ENCODE assay signal across 29 mouse cellular contexts in genomic region chr15:98317177-98317724, GRCm38 (mm10). TPM values are rescaled to one million over a fixed set of nuclear protein-coding genes. Genes with fewer than 3 reads are reported as not detected.
DNase-seq lines count a peak whose midpoint lies in the region; ATAC-seq and TF ChIP-seq lines count a peak whose summit lies in the region.
"Had no signal": no experiment of that assay in that cellular context is flagged by ENCODE, and none has a peak within 500 bp of the region (broad histone marks: within the 10 kb centered on the region; RNA-seq: fewer than 3 reads in every experiment).

Gene Olfr285 (minus strand): TSS chr15:98317353.

- no peaks in the 10 kb centered on the region for H3K27me3 ChIP-seq in forebrain, embryonic 13.5 days
- H3K27me3 ChIP-seq in forebrain, embryonic 12.5 days = no peaks in the 10 kb centered on the region
- no peaks in the 10 kb centered on the region for H3K27me3 ChIP-seq in forebrain, embryonic 15.5 days
- H3K27me3 ChIP-seq in forebrain, embryonic 10.5 days (ENCODE audit: poor library complexity, severe bottlenecking) = no peaks in the 10 kb centered on the region
- no peaks in the 10 kb centered on the region for H3K27me3 ChIP-seq in forebrain, postnatal 0 days (ENCODE audit: insufficient read depth, low read length)
- H3K27me3 ChIP-seq: embryonic facial prominence, embryonic 13.5 days; embryonic facial prominence, embryonic 15.5 days had no signal

- no peak for TF ChIP-seq CTCF in forebrain, postnatal 0 days (IDR thresholded peaks at IDR 0.05; ENCODE audit: low read depth)

- no peak within 1 kb of the TSS for H3K27ac ChIP-seq in forebrain, embryonic 13.5 days
- H3K27ac ChIP-seq in forebrain, embryonic 12.5 days = no peak within 1 kb of the TSS
- H3K27ac ChIP-seq in forebrain, embryonic 15.5 days (replicated peaks) = no peak within 1 kb of the TSS
- no peak within 1 kb of the TSS for H3K27ac ChIP-seq in forebrain, embryonic 10.5 days
- H3K27ac ChIP-seq in forebrain, postnatal 0 days (ENCODE audit: low read depth, low read length) = no peak within 1 kb of the TSS
- H3K27ac ChIP-seq: embryonic facial prominence, embryonic 13.5 days; embryonic facial prominence, embryonic 15.5 days had no signal

- ATAC-seq in forebrain, embryonic 13.5 days = peak; percentile 66; the same call in 1 of the 2 replicates
- ATAC-seq in forebrain, embryonic 12.5 days (ENCODE audit: low FRiP score) = no peak
- ATAC-seq in forebrain, embryonic 15.5 days (replicated peaks) = peak; percentile 64
- no peak for ATAC-seq in forebrain, postnatal 0 days
- ATAC-seq: activated CD4-positive, CD25-positive, alpha-beta regulatory T cell, adult 4 months; CD4-positive, CD25-positive, alpha-beta regulatory T cell, adult 4 months; Patski had no signal

- no peak within 1 kb of the TSS for H3K9ac ChIP-seq in forebrain, embryonic 13.5 days
- H3K9ac ChIP-seq in forebrain, embryonic 12.5 days = no peak within 1 kb of the TSS
- H3K9ac ChIP-seq in forebrain, embryonic 15.5 days (replicated peaks) = no peak within 1 kb of the TSS
- no peak within 1 kb of the TSS for H3K9ac ChIP-seq in forebrain, postnatal 0 days
- H3K9ac ChIP-seq: embryonic facial prominence, embryonic 13.5 days; embryonic facial prominence, embryonic 15.5 days had no signal

- WGBS in forebrain, embryonic 13.5 days = 85% methylated on average over 5 of the region's 5 CpGs
- 92% methylated on average over 5 of the region's 5 CpGs for WGBS in forebrain, embryonic 12.5 days
- 73% methylated on average over 5 of the region's 5 CpGs for WGBS in forebrain, embryonic 15.5 days
- WGBS in forebrain, embryonic 10.5 days = 93% methylated on average over 5 of the region's 5 CpGs
- WGBS in forebrain, postnatal 0 days = 74% methylated on average over 5 of the region's 5 CpGs

- H3K4me3 ChIP-seq in forebrain, embryonic 13.5 days = no peak within 1 kb of the TSS
- no peak within 1 kb of the TSS for H3K4me3 ChIP-seq in forebrain, embryonic 12.5 days (replicated peaks)
- no peak within 1 kb of the TSS for H3K4me3 ChIP-seq in forebrain, embryonic 15.5 days
- no peak within 1 kb of the TSS for H3K4me3 ChIP-seq in forebrain, embryonic 10.5 days
- H3K4me3 ChIP-seq in forebrain, postnatal 0 days (ENCODE audit: low read depth, low read length) = no peak within 1 kb of the TSS
- H3K4me3 ChIP-seq: embryonic facial prominence, embryonic 13.5 days; embryonic facial prominence, embryonic 15.5 days; erythroblast, embryonic 14.5 days had no signal

- H3K9me3 ChIP-seq in forebrain, embryonic 13.5 days (replicated peaks) = no peaks in the 10 kb centered on the region
- no peaks in the 10 kb centered on the region for H3K9me3 ChIP-seq in forebrain, embryonic 12.5 days
- H3K9me3 ChIP-seq in forebrain, embryonic 15.5 days = no peaks in the 10 kb centered on the region
- no peaks in the 10 kb centered on the region; the same call in 1 of the 2 replicates for H3K9me3 ChIP-seq in forebrain, embryonic 10.5 days
- H3K9me3 ChIP-seq in forebrain, postnatal 0 days (ENCODE audit: low read length) = no peaks in the 10 kb centered on the region
- H3K9me3 ChIP-seq: embryonic facial prominence, embryonic 13.5 days; embryonic facial prominence, embryonic 15.5 days had no signal

- H3K4me2 ChIP-seq in forebrain, embryonic 13.5 days = no peak within 1 kb of the TSS
- H3K4me2 ChIP-seq in forebrain, embryonic 12.5 days = no peak within 1 kb of the TSS
- H3K4me2 ChIP-seq in forebrain, embryonic 15.5 days (replicated peaks) = no peak within 1 kb of the TSS
- no peak within 1 kb of the TSS for H3K4me2 ChIP-seq in forebrain, postnatal 0 days (ENCODE audit: low read depth)
- H3K4me2 ChIP-seq: embryonic facial prominence, embryonic 13.5 days; embryonic facial prominence, embryonic 15.5 days had no signal

- no peaks in the 10 kb centered on the region for H3K4me1 ChIP-seq in forebrain, embryonic 13.5 days
- no peaks in the 10 kb centered on the region for H3K4me1 ChIP-seq in forebrain, embryonic 12.5 days
- H3K4me1 ChIP-seq in forebrain, embryonic 15.5 days = no peaks in the 10 kb centered on the region
- H3K4me1 ChIP-seq in forebrain, embryonic 10.5 days = no peaks in the 10 kb centered on the region
- H3K4me1 ChIP-seq in forebrain, postnatal 0 days (ENCODE audit: insufficient read depth) = no peaks in the 10 kb centered on the region
- H3K4me1 ChIP-seq: embryonic facial prominence, embryonic 13.5 days; embryonic facial prominence, embryonic 15.5 days had no signal

- H3K36me3 ChIP-seq in forebrain, embryonic 13.5 days (ENCODE audit: poor library complexity, severe bottlenecking) = no peaks in the 10 kb centered on the region
- no peaks in the 10 kb centered on the region for H3K36me3 ChIP-seq in forebrain, embryonic 12.5 days (replicated peaks)
- no peaks in the 10 kb centered on the region for H3K36me3 ChIP-seq in forebrain, embryonic 15.5 days
- H3K36me3 ChIP-seq in forebrain, embryonic 10.5 days (replicated peaks) = no peaks in the 10 kb centered on the region
- no peaks in the 10 kb centered on the region for H3K36me3 ChIP-seq in forebrain, postnatal 0 days (ENCODE audit: insufficient read depth)
- H3K36me3 ChIP-seq: embryonic facial prominence, embryonic 13.5 days; embryonic facial prominence, embryonic 15.5 days; G1E had no signal

- DNase-seq in forebrain, embryonic 10.5 days (ENCODE audit: extremely low spot score, low spot score) = no peak
- DNase-seq in forebrain, postnatal 0 days = peak; percentile 17
- no peak for DNase-seq in lung, postnatal 36 days
- DNase-seq: adrenal gland, adult 8-10 months; adrenal gland, postnatal 14 days; adrenal gland, postnatal 36 days; B cell, adult 2 months; cerebellum, adult 11 months; cerebellum, adult 18-20 months; cerebellum, adult 8-10 months; cerebellum, adult 9-11 months; cerebellum, postnatal 14 days; cerebellum, postnatal 36 days; embryo, embryonic 11 days had no signal

RNA-seq across cellular contexts. Expression of gene Olfr285, which starts in this region (rescaled TPM):
- polyA plus RNA-seq in forebrain, embryonic 13.5 days (2015; fragmentation: Nextera tagmentation; extraction: Ambion mirVana) = not detected in 2 replicates
- polyA plus RNA-seq in forebrain, embryonic 12.5 days (2016; fragmentation: Nextera tagmentation; extraction: Ambion mirVana) = not detected in 2 replicates
- not detected in 2 replicates for polyA plus RNA-seq in forebrain, embryonic 15.5 days (2015; fragmentation: Nextera tagmentation; extraction: Ambion mirVana)
- polyA plus RNA-seq in forebrain, embryonic 10.5 days (2016; fragmentation: Nextera tagmentation; extraction: Ambion mirVana) = not detected in 2 replicates
- total RNA-seq in forebrain, postnatal 0 days (2014; rRNA removed) = not detected in 2 replicates
- not detected in 2 replicates for polyA plus RNA-seq in forebrain, postnatal 0 days (2015; fragmentation: Nextera tagmentation; extraction: Ambion mirVana)
- total RNA-seq: adrenal gland, adult 18-20 months; adrenal gland, adult 8-10 months; adrenal gland, postnatal 14 days; adrenal gland, postnatal 36 days; CH12.LX; common myeloid progenitor, adult 5-6 weeks had no signal
- polyA plus RNA-seq: activated CD4-positive, CD25-positive, alpha-beta regulatory T cell, adult 4 months; CD4-positive, CD25-positive, alpha-beta regulatory T cell, adult 4 months; embryonic facial prominence, embryonic 11.5 days; embryonic facial prominence, embryonic 13.5 days; embryonic facial prominence, embryonic 15.5 days; erythroblast, embryonic 14.5 days; frontal cortex, adult 2 months; G1E; Patski had no signal

Comparison
In these comparisons a context has a peak if more than half of its experiments do, and no peak if none do; other contexts are left out.
1. Peak in ATAC-seq in forebrain, embryonic 13.5 days; RNA of the gene not detected or under 1 TPM.
2. Peak in ATAC-seq in forebrain, embryonic 15.5 days; RNA of the gene not detected or under 1 TPM.
3. Peak in DNase-seq in forebrain, postnatal 0 days; RNA of the gene not detected or under 1 TPM.